Mouse (Mus musculus): ENCODE measurements around the gene Drg1.
"Not testable (repeated sequence)": the region's sequence is repeated elsewhere in the genome, so short reads cannot be mapped to it uniquely, and the experiment has no call there.

Drg1 gene

GRCm38 (mm10) chr11:3212526-3212925 lies 53.7 kb downstream of the Drg1 start:
- DNase-seq (ENCODE audit: low spot score in 2 of 2), result no peak

DNA sequence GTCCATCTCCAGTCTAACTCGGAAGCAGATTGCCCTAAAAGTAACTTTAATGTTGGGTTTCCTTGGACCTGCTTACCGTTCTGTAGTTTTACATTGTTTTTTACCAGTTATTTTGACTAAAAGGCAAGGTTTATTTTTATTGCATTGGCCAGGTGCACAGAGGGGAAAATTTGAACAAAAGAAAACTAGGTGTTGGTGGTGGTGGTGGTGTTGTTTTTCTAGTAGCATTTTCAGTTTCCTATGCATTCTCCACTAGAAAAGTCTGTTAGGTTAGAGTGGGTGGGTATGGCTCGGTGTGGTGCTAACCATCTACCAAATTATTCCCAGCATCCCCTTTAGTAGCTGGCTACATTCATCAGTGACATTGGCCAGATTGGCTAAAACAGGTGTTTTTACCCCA lies 59.4 kb downstream of the Drg1 start:
- DNase-seq (ENCODE audit: low spot score in 2 of 2), result no peak

- no peak for DNase-seq (ENCODE audit: low spot score in 2 of 2)
Measured at GRCm38 (mm10) chr11:3205207-3205606, 61.0 kb downstream of the Drg1 start.

- DNase-seq (ENCODE audit: low spot score in 2 of 2), result no peak
Measured at GRCm38 (mm10) chr11:3203771-3204170, 62.4 kb downstream of the Drg1 start.

- DNase-seq (ENCODE audit: low spot score in 2 of 2), result peak; percentile 34 to 55
Measured at GRCm38 (mm10) chr11:3202781-3203441, 63.3 kb downstream of the Drg1 start.

- DNase-seq (ENCODE audit: low spot score in 2 of 2), result peak; percentile 75 to 83
Measured at GRCm38 (mm10) chr11:3202231-3202701, 63.9 kb downstream of the Drg1 start, which contains the start of gene Eif4enif1. Gene Eif4enif1, plus strand, starts transcription at chr11:3202392.

DNA sequence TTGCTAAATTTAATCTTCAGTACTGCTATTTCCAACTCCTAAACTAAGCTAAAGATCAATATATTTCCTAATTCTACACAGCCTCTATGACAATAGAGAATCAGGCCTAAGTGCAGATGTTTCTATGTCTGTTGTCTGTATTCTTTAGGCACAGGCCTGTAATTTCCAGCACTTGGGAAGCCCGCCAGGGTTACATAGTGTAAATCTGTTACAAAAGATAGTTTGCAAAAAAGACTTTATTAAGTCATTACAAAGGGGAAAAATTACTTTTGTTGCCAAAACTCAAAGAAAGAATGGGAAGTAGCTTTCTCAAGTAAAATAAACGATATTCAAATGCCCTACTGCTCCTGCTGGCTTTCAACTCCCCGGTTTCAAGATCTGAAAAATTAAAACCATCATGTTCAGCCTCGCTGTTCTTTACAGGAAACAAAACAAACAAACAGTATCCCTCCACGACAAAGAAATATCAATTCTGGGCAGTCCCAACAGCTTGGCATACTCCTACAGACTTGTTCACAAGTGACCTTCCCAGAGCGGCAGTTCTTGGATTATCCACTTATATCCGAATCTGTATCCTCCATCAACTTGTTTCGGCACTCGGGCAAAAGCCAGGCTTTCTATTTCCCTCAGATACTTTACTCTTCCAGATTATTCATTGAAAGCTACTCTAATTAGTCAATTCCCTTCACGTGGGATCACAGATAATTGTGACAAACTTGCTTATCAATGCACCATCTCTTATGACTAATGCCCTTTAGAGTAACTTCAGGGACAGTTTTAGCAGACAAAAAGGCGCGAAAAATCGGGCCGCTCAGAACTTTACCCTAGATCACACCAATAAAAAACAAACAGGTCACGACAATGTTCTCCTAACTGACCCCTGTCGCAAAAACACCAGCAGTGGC lies 64.6 kb downstream of the Drg1 start:
- no peak for DNase-seq (ENCODE audit: low spot score in 2 of 2)

GRCm38 (mm10) chr11:3200636-3201035 lies 65.6 kb downstream of the Drg1 start:
- not testable (repeated sequence) for DNase-seq (ENCODE audit: low spot score in 2 of 2)

GRCm38 (mm10) chr11:3193363-3193762 lies 72.9 kb downstream of the Drg1 start, which contains the start of gene Sfi1:
Gene Sfi1, minus strand, starts transcription at chr11:3193463.
- no peak for DNase-seq (ENCODE audit: low spot score in 2 of 2)

GRCm38 (mm10) chr11:3182707-3183106 lies 83.5 kb downstream of the Drg1 start:
- DNase-seq (ENCODE audit: low spot score in 2 of 2), result peak in 1 of 2 experiments; percentile 24

DNA sequence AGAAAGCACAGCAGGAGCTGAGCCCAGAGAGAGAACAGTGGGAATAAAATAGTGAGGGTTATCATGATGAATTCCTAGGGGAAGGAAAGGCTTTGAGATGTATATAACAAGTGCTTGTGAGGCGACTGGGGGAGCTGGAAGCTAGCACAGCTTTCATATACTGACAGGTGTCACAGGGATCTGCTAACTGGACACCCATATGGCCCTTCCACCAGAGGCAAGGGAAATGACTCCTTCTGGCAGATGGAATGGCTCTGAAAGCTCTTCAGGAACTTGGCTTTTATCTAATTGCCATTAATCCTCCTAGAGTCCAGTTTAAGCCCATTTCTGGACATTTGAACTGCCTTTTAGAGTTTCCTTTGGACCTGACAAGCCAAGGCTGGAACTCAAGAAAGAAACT lies 84.2 kb downstream of the Drg1 start:
- DNase-seq (ENCODE audit: low spot score in 2 of 2), result not testable (repeated sequence)

- peak; percentile 73 to 77 for DNase-seq (ENCODE audit: low spot score in 2 of 2)
Measured at GRCm38 (mm10) chr11:3181250-3181649, 85.0 kb downstream of the Drg1 start.

GRCm38 (mm10) chr11:3180510-3181160 lies 85.6 kb downstream of the Drg1 start:
- DNase-seq (ENCODE audit: low spot score in 2 of 2), result not testable (repeated sequence)

- DNase-seq (ENCODE audit: low spot score in 2 of 2), result peak; percentile 39 to 56
Measured at GRCm38 (mm10) chr11:3179726-3180092, 86.5 kb downstream of the Drg1 start.

DNA sequence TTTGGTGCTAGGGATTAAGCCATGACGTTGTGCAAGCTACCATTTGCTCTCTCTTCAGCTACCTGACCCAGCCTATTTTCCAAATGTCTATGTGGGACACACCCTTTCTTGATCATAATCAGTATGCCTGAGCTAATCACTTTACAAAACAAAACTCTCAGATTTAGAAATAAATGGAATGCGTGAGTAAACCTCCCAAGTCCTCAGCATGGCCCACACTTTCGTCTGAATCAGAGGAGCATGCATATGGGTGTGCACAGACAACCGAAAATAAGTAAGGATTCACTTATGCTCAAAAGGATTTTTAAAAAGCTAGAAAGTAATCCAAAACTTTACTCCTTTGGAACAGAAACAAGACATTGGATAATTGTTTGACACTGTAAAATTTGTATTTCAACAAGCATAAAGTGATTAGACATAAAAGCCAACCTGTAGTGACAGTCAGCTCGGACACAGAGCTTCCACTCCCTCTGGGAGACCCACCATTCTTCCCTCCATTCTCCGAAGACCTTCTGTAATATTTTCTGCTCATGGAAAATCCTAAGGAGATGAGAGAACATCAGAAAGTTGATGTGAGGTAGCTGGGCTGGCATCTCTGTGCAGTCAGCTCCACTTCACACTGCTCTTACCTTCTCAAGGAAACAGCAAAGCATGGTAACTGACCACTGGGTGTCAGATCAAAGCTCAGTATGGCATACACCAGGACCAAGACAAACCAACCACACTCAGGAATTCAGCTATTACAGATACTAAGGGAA lies 87.1 kb downstream of the Drg1 start:
- DNase-seq (ENCODE audit: low spot score in 2 of 2), result peak; percentile 57 to 65

DNA sequence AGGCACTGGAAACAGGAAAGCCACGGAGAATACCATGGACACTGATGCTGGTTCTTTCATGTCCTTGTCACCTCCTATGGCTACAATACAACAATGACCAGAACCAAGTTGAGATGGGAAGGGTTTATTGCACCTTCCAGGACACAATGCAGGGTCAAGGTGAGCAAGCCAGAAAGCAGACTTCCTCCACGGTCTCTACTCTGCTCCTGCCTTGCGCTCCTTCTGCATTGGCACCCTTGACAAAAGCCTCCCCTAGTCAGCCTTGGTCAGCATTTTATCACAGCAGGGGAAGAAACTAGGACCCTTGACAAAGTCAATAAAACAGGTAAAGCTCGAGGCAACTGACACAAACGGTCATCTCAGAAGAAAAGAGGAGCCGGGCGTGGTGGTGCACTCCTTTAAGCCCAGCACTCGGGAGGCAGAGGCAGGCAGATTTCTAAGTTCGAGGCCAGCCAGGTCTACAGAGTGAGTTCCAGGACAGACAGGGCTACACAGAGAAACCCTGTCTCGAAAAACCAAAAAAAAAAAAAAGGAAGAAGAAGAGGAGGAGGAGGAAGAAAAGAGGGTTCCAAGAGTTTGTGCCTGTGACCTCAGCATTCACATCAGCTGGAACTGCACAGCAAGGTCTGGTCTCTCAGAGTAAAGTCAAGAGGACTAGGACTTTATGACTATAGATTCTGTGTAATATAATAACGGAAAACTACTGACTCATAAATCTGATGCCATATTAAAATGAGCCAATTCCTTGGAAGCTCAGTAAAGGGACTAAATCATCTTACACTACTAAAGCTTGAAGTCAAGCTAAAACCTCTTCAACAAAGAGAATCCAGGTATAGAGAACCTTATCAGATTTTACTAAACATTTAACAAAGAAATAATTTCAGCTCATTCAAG lies 92.5 kb downstream of the Drg1 start:
- DNase-seq (ENCODE audit: low spot score in 2 of 2), result peak; percentile 68 to 76

DNA sequence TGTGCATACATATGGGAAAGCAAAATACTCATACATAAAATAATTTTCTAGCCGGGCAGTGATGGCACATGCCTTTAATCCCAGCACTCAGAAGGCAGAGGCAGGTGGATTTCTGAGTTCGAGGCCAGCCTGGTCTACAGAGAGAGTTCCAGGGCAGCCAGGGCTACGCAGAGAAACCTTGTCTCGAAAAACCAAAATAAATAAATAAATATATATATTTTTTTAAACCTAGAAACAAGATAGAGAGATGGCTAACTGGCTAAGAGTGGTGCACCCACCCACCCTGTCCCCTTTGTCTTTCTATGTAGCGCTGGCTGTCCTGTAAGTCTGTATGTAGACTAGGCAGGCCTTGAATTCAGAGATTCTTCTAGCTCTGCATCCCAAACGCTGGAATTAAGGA lies 93.7 kb downstream of the Drg1 start:
- DNase-seq (ENCODE audit: low spot score in 2 of 2), result not testable (repeated sequence)

- peak; percentile 61 to 75 for DNase-seq (ENCODE audit: low spot score in 2 of 2)
Measured at GRCm38 (mm10) chr11:3171931-3172330, 94.3 kb downstream of the Drg1 start.

GRCm38 (mm10) chr11:3169042-3169441 lies 97.2 kb downstream of the Drg1 start:
- DNase-seq (ENCODE audit: low spot score in 2 of 2), result peak; percentile 40 to 67

DNA sequence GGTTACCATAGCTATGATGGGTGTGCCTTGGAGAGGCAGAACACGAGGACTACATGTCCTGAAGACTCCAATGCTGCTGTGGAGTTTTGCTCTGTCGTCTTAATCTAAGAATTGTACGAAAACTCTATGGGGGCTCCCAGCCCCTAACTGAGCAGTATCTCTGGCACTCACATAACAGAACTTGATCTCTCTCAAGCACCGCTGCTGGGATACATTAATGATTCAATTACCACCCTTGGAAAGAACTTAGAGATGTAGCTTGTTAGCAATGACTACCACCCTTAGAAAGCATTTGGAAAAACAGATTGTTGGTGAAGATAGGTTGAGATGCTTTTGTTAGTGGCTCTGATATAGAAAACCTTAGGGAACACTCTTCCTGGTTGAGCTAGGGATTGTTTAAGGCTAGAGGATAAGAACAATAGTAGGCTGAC lies 98.6 kb downstream of the Drg1 start:
- DNase-seq (ENCODE audit: low spot score in 2 of 2), result peak; percentile 48 to 54

All from spleen, postnatal 14 days (tissue).